Mouse (Mus musculus) hindbrain, embryonic 11.5 days (tissue): ENCODE results near the gene Rrp1b. TPM values are rescaled to one million over a fixed set of nuclear protein-coding genes. Genes with fewer than 3 reads are reported as not detected.
A peak's percentile ranks its signal among the peaks of the same experiment; 100 is the strongest.
"Not testable (repeated sequence)": the region's sequence is repeated elsewhere in the genome, so short reads cannot be mapped to it uniquely, and the experiment has no call there.

Source experiments
- ATAC-seq: fragments of 200-750 bp; cut with Nextera tagmentation; 2 replicates; pipeline ENCODE4 v1.8.0; 2017; ENCODE audit warnings: mild to moderate bottlenecking, moderate TSS enrichment, moderate library complexity; ENCODE audit not compliant: low FRiP score
- DNase-seq: peaks from one replicate; pipeline ENCODE4 v3.0.0-alpha.2; 2015; ENCODE audit warnings: low spot score
- H3K27ac ChIP-seq: fragments of 300-500 bp; sonication (generic); 2 replicates; pipeline ENCODE4 v1.5.1; 2014; ENCODE audit warnings: mild to moderate bottlenecking, low read depth, low read length
- H3K27me3 ChIP-seq: fragments of 300-500 bp; sonication (generic); 2 replicates; pipeline ENCODE4 v1.6.1; 2014; ENCODE audit warnings: mild to moderate bottlenecking, low read length, moderate library complexity, mixed read lengths; ENCODE audit not compliant: control insufficient read depth, insufficient read depth
- H3K36me3 ChIP-seq: fragments of 300-500 bp; sonication (generic); 2 replicates; pipeline ENCODE4 v1.6.1; 2014; ENCODE audit warnings: mild to moderate bottlenecking, low read length, moderate library complexity, mixed read lengths; ENCODE audit not compliant: control insufficient read depth, insufficient read depth
- H3K4me1 ChIP-seq: fragments of 300-500 bp; sonication (generic); replicated peaks from 2 replicates; pipeline ENCODE4 v1.6.1; 2014; ENCODE audit warnings: low read length, mixed read lengths; ENCODE audit not compliant: control insufficient read depth, insufficient read depth
- H3K4me2 ChIP-seq: fragments of 300-500 bp; sonication (generic); replicated peaks from 2 replicates; pipeline ENCODE4 v1.6.1; 2014; ENCODE audit warnings: mild to moderate bottlenecking, low read depth, low read length
- H3K4me3 ChIP-seq: fragments of 300-500 bp; sonication (generic); 2 replicates; pipeline ENCODE4 v1.5.1; 2014; ENCODE audit warnings: low read depth, low read length
- H3K9ac ChIP-seq: fragments of 300-500 bp; sonication (generic); 2 replicates; pipeline ENCODE4 v1.6.1; 2014; ENCODE audit warnings: low read depth, low read length
- H3K9me3 ChIP-seq: fragments of 300-500 bp; sonication (generic); 2 replicates; pipeline ENCODE4 v1.6.1; 2016; ENCODE audit warnings: low read length; ENCODE audit not compliant: control insufficient read depth
- WGBS: fragments of 180-500 bp; shearing (Covaris S2); extraction: QIAGEN DNeasy Blood & Tissue Kit; methylation state at CpG from one replicate; pipeline ENCODE4 v1.1.7; 2014; 5-methylcytosine and 5-hydroxymethylcytosine counted together
- polyA plus RNA-seq: library from polyadenylated mRNA; unstranded; fragments of >200 nt; fragmentation: Nextera tagmentation; extraction: Ambion mirVana; gene quantifications from 2 replicates; pipeline ENCODE4 v1.2.1, GENCODE M21; 2014

The Rrp1b gene
- polyA plus RNA-seq, 1 experiment from 2014 or later: 65.0 TPM

GRCm38 (mm10) chr17:32087069-32087468, 51.2 kb downstream of the Rrp1b start:
- 94% methylated on average over 2 of the region's 2 CpGs for WGBS
- Histone ChIP-seq H3K4me1 (no peaks in the 10 kb centered on the region; the same call in 1 of the 2 replicates), H3K9me3 (no peaks in the 10 kb centered on the region), H3K4me2 (no peak overlapping the region), H3K27ac (no peak overlapping the region), H3K9ac (no peak overlapping the region), H3K4me3 (no peak overlapping the region), H3K36me3 (no peaks in the 10 kb centered on the region), H3K27me3 (0 out of 2 replicates have a peak, but pooled peaks cover 2% of the 10 kb centered on the region)
- DNase-seq (no peak), ATAC-seq (no peak)

- Histone ChIP-seq H3K4me2 (peak overlapping the region; percentile 39), H3K4me3 (peak overlapping the region; percentile 17), H3K9ac (peak overlapping the region; percentile 38; the same call in 1 of the 2 replicates), H3K27me3 (0 out of 2 replicates have a peak, but pooled peaks cover 2% of the 10 kb centered on the region), H3K27ac (0 out of 2 replicates have a peak overlapping the region, but pooled peaks have one; percentile 10), H3K9me3 (no peaks in the 10 kb centered on the region), H3K4me1 (no peaks in the 10 kb centered on the region; the same call in 1 of the 2 replicates), H3K36me3 (no peaks in the 10 kb centered on the region)
- peak; percentile 54; the same call in 1 of the 2 replicates for ATAC-seq
- WGBS: 16% methylated on average over 1 of the region's 1 CpGs
- no peak for DNase-seq
These were observed 55.1 kb downstream of the Rrp1b start for GRCm38 (mm10) chr17:32091032-32091363.

- not testable (repeated sequence) for H3K27me3 ChIP-seq, H3K36me3 ChIP-seq, H3K4me1 ChIP-seq, H3K9me3 ChIP-seq
- ATAC-seq (peak; percentile 91), DNase-seq (peak; percentile 89)
- H3K4me3 ChIP-seq: peak overlapping the region; percentile 17
- WGBS: 9% methylated on average over 13 of the region's 16 CpGs
- H3K9ac ChIP-seq: peak overlapping the region; percentile 38; the same call in 1 of the 2 replicates
- 0 out of 2 replicates have a peak overlapping the region, but pooled peaks have one; percentile 10 for H3K27ac ChIP-seq
- H3K4me2 ChIP-seq: peak overlapping the region; percentile 39
These were observed 55.7 kb downstream of the Rrp1b start for GRCm38 (mm10) chr17:32091364-32092240.

GRCm38 (mm10) chr17:32092241-32092619, 56.3 kb downstream of the Rrp1b start:
- Histone ChIP-seq H3K4me2 (no peak overlapping the region), H3K4me1 (no peaks in the 10 kb centered on the region; the same call in 1 of the 2 replicates), H3K27ac (no peak overlapping the region), H3K36me3 (no peaks in the 10 kb centered on the region), H3K9me3 (no peaks in the 10 kb centered on the region), H3K4me3 (no peak overlapping the region), H3K9ac (no peak overlapping the region), H3K27me3 (0 out of 2 replicates have a peak, but pooled peaks cover 2% of the 10 kb centered on the region)
- ATAC-seq (no peak), DNase-seq (no peak)
- WGBS: 75% methylated on average over 1 of the region's 1 CpGs

- Histone ChIP-seq H3K4me2 (no peak overlapping the region), H3K36me3 (no peaks in the 10 kb centered on the region), H3K4me3 (no peak overlapping the region), H3K27ac (no peak overlapping the region), H3K9ac (no peak overlapping the region), H3K9me3 (no peaks in the 10 kb centered on the region), H3K4me1 (no peaks in the 10 kb centered on the region; the same call in 1 of the 2 replicates), H3K27me3 (0 out of 2 replicates have a peak, but pooled peaks cover 2% of the 10 kb centered on the region)
- no peak for DNase-seq
- no peak for ATAC-seq
- 85% methylated on average over 5 of the region's 5 CpGs for WGBS
These were observed 57.0 kb downstream of the Rrp1b start for GRCm38 (mm10) chr17:32092895-32093294.

- no peak overlapping the region for H3K4me2 ChIP-seq
- no peak overlapping the region for H3K4me3 ChIP-seq
- 60% methylated on average over 1 of the region's 1 CpGs for WGBS
- peaks cover 12% of the 10 kb centered on the region for H3K27me3 ChIP-seq
- no peaks in the 10 kb centered on the region for H3K36me3 ChIP-seq
- no peak overlapping the region for H3K9ac ChIP-seq
- no peak overlapping the region for H3K27ac ChIP-seq
- no peaks in the 10 kb centered on the region for H3K4me1 ChIP-seq
- no peaks in the 10 kb centered on the region for H3K9me3 ChIP-seq
- DNase-seq: no peak
- no peak for ATAC-seq
These were observed 61.8 kb downstream of the Rrp1b start for GRCm38 (mm10) chr17:32097676-32098075.

GRCm38 (mm10) chr17:32098905-32099304, 63.0 kb downstream of the Rrp1b start:
- not testable (repeated sequence) for H3K36me3 ChIP-seq, ATAC-seq, H3K4me1 ChIP-seq, H3K4me2 ChIP-seq, DNase-seq, H3K9ac ChIP-seq, H3K9me3 ChIP-seq, H3K4me3 ChIP-seq, H3K27ac ChIP-seq
- WGBS: 85% methylated on average over 5 of the region's 6 CpGs
- peaks cover 12% of the 10 kb centered on the region for H3K27me3 ChIP-seq

- Histone ChIP-seq H3K27me3 (peaks cover 12% of the 10 kb centered on the region), H3K4me3 (peak overlapping the region; percentile 44), H3K9ac (no peak overlapping the region), H3K4me1 (no peaks in the 10 kb centered on the region), H3K4me2 (peak overlapping the region; percentile 75), H3K9me3 (no peaks in the 10 kb centered on the region), H3K36me3 (no peaks in the 10 kb centered on the region), H3K27ac (no peak overlapping the region)
- DNase-seq (no peak), ATAC-seq (peak; percentile 33; the same call in 1 of the 2 replicates)
- 26% methylated on average over 8 of the region's 8 CpGs for WGBS
These were observed 63.7 kb downstream of the Rrp1b start for GRCm38 (mm10) chr17:32099574-32099942.
